Comparison of ENCODE assay signal across 11 mouse cellular contexts in the genomic region with DNA sequence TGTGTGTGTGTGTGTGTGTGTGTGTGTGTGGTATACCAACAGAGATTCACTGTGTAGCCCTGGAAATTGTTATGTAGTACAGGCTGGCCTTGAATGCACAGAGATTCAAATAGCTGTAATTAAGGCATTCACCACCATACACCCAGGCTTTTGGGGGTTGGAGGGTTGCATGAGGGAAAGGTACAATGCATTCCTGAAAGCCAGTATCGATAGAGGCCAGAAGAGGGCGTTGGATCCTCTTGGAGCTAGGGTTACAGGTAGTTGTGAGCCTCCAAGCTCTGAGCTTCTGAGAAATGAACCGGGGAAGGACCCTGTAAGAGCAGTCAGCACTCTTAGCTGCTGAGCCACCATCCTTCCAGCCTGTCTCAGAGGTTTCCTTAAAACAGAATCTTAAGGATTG. TPM values are rescaled to one million over a fixed set of nuclear protein-coding genes. Genes with fewer than 3 reads are reported as not detected.
DNase-seq lines count a peak whose midpoint lies in the region; ATAC-seq and TF ChIP-seq lines count a peak whose summit lies in the region.
"Had no signal": no experiment of that assay in that cellular context is flagged by ENCODE, and none has a peak within 500 bp of the region (broad histone marks: within the 10 kb centered on the region; RNA-seq: fewer than 3 reads in every experiment).

No protein-coding gene starts in this region.

- no peak overlapping the region for H3K4me3 ChIP-seq in kidney, postnatal 0 days (replicated peaks; ENCODE audit: low read depth, low read length)

- DNase-seq in cerebellum, postnatal 14 days = peak; percentile 30 to 52
- DNase-seq in kidney, postnatal 0 days (ENCODE audit: low spot score) = no peak
- no peak for DNase-seq in kidney, adult 11 months
- DNase-seq in urinary bladder, postnatal 14 days (ENCODE audit: low spot score) = peak; percentile 13
- DNase-seq in urinary bladder, postnatal 4 days (ENCODE audit: low spot score in 2 of 2) = no peak
- no peak for DNase-seq in embryo, embryonic 9.5 days (ENCODE audit: extremely low spot score)
- DNase-seq: cerebellum, adult 9-10 months had no signal

- no peak overlapping the region for H3K27ac ChIP-seq in kidney, postnatal 0 days

- 22% methylated on average over 3 of the region's 3 CpGs for WGBS in kidney, postnatal 0 days

- H3K27me3 ChIP-seq in kidney, postnatal 0 days (ENCODE audit: insufficient read depth, low read length) = no peaks in the 10 kb centered on the region

- ATAC-seq in cerebellum, adult (ENCODE audit: insufficient number of reproducible peaks, low FRiP score, low TSS enrichment) = no peak
- no peak for ATAC-seq in kidney, postnatal 0 days (replicated peaks; ENCODE audit: low FRiP score, low read depth)
- ATAC-seq in megakaryocyte, adult 5-6 weeks (ENCODE audit: poor library complexity, severe bottlenecking) = no peak

- H3K4me1 ChIP-seq in kidney, postnatal 0 days (replicated peaks; ENCODE audit: insufficient read depth, low read length) = no peaks in the 10 kb centered on the region

- H3K4me2 ChIP-seq in kidney, postnatal 0 days (ENCODE audit: low read length) = no peak overlapping the region

- no peaks in the 10 kb centered on the region for H3K9me3 ChIP-seq in kidney, postnatal 0 days (replicated peaks; ENCODE audit: low read length)

- peak; percentile 39; the same call in 1 of the 2 replicates for TF ChIP-seq CTCF in kidney, postnatal 0 days (IDR thresholded peaks at IDR 0.05; ENCODE audit: low read depth)

- no peak overlapping the region for H3K9ac ChIP-seq in kidney, postnatal 0 days (ENCODE audit: low read depth, low read length)

- peaks cover 8% of the 10 kb centered on the region for H3K36me3 ChIP-seq in kidney, postnatal 0 days (ENCODE audit: insufficient read depth, low read length)

RNA-seq across cellular contexts. Expression of a gene that starts 16.2 kb away (rescaled TPM):
- polyA plus RNA-seq in kidney, postnatal 0 days (2015; fragmentation: Nextera tagmentation; extraction: Ambion mirVana) = not detected in 2 replicates
- not detected in 2 replicates for total RNA-seq in megakaryocyte, adult 5-6 weeks (2015)
- 0.15 TPM in 1 of 2 replicates, not detected in the other for total RNA-seq in megakaryocyte, adult 5-6 weeks (2017)
- total RNA-seq: monocyte, adult 5-6 weeks had no signal
- polyA plus RNA-seq: heart, embryonic 14.5 days had no signal

RNA-seq across cellular contexts. Expression of a gene that starts 30.7 kb away (rescaled TPM):
- polyA plus RNA-seq in kidney, postnatal 0 days (2015; fragmentation: Nextera tagmentation; extraction: Ambion mirVana) = 60.2 and 63.0 TPM in 2 replicates
- total RNA-seq in megakaryocyte, adult 5-6 weeks (2015) = 68.5 and 70.6 TPM in 2 replicates
- total RNA-seq in megakaryocyte, adult 5-6 weeks (2017) = 72.5 and 75.7 TPM in 2 replicates

Comparison
In these comparisons a context has a peak if more than half of its experiments do, and no peak if none do; other contexts are left out.
1. DNase-seq: peak in cerebellum, postnatal 14 days (2 of 2) and urinary bladder, postnatal 14 days (single experiment); none in kidney, postnatal 0 days (single experiment), kidney, adult 11 months (single experiment), urinary bladder, postnatal 4 days (0 of 2) and embryo, embryonic 9.5 days (single experiment).